Mouse (Mus musculus) heart, postnatal 0 days (tissue): ENCODE results near the gene Lcorl. TPM values are rescaled to one million over a fixed set of nuclear protein-coding genes. Genes with fewer than 3 reads are reported as not detected.

Experiments used
- ATAC-seq: fragments of 200-750 bp; cut with Nextera tagmentation; 2 replicates; pipeline ENCODE4 v1.8.0; 2017; ENCODE audit warnings: low read depth, moderate number of reproducible peaks, moderate library complexity; ENCODE audit not compliant: insufficient read depth
- DNase-seq: peaks from one replicate; pipeline ENCODE4 v3.0.0-alpha.2; 2016; ENCODE audit warnings: low spot score
- H3K27ac ChIP-seq: fragments of 300-500 bp; sonication (generic); 2 replicates; pipeline ENCODE4 v1.5.1; 2014; ENCODE audit warnings: low read depth, mild to moderate bottlenecking
- H3K27me3 ChIP-seq: fragments of 300-500 bp; sonication (generic); 2 replicates; pipeline ENCODE4 v1.6.1; 2014; ENCODE audit warnings: low read length, mixed read lengths; ENCODE audit not compliant: control insufficient read depth, insufficient read depth
- H3K36me3 ChIP-seq: fragments of 300-500 bp; sonication (generic); replicated peaks from 2 replicates; pipeline ENCODE4 v1.6.1; 2014; ENCODE audit warnings: low read length, mixed read lengths; ENCODE audit not compliant: control insufficient read depth, insufficient read depth
- H3K4me1 ChIP-seq: fragments of 300-500 bp; sonication (generic); 2 replicates; pipeline ENCODE4 v1.6.1; 2014; ENCODE audit warnings: antibody characterized with exemption; ENCODE audit not compliant: control insufficient read depth, insufficient read depth
- H3K4me2 ChIP-seq: fragments of 300-500 bp; sonication (generic); 2 replicates; pipeline ENCODE4 v1.6.1; 2014; ENCODE audit warnings: low read depth, mild to moderate bottlenecking, low read length, moderate library complexity
- H3K4me3 ChIP-seq: fragments of 300-500 bp; sonication (generic); 2 replicates; pipeline ENCODE4 v1.5.1; 2014; ENCODE audit warnings: low read depth, low read length
- H3K9ac ChIP-seq: fragments of 300-500 bp; sonication (generic); replicated peaks from 2 replicates; pipeline ENCODE4 v1.6.1; 2014; ENCODE audit warnings: low read depth, low read length, mixed read lengths
- H3K9me3 ChIP-seq: fragments of 300-500 bp; sonication (generic); replicated peaks from 2 replicates; pipeline ENCODE4 v1.6.1; 2016; ENCODE audit warnings: low read length; ENCODE audit not compliant: control insufficient read depth
- CTCF ChIP-seq: IDR thresholded peaks from 2 replicates; pipeline ENCODE4 v1.5.1; 2016; ENCODE audit warnings: antibody characterized with exemption, control low read depth, low read depth
- EP300 ChIP-seq: IDR thresholded peaks from 2 replicates; pipeline ENCODE4 v1.6.1; 2016; ENCODE audit warnings: antibody characterized with exemption, low read depth
- WGBS: fragments of 180-500 bp; shearing (Covaris S2); extraction: QIAGEN DNeasy Blood & Tissue Kit; methylation state at CpG from one replicate; pipeline ENCODE4 v1.1.7; 2014; 5-methylcytosine and 5-hydroxymethylcytosine counted together
- polyA plus RNA-seq: library from polyadenylated mRNA; unstranded; fragments of >200 nt; fragmentation: Nextera tagmentation; extraction: Ambion mirVana; gene quantifications from 2 replicates; pipeline ENCODE4 v1.2.1, GENCODE M21; 2015
- total RNA-seq: library from RNA; depleted of rRNA; stranded (reverse); fragments of >200 nt; gene quantifications from 2 replicates; pipeline ENCODE4 v1.2.3, GENCODE M21; 2014; ENCODE audit warnings: low replicate concordance

The Lcorl gene
- total and polyA plus RNA-seq, 2 experiments from 2014 or later, result 11.6 to 80.3 TPM

- DNase-seq (peak; percentile 53), ATAC-seq (no peak)
- Histone ChIP-seq H3K4me3 (peak overlapping the region; percentile 82), H3K27ac (peak overlapping the region; percentile 97), H3K36me3 (no peaks in the 10 kb centered on the region), H3K9ac (peak overlapping the region; percentile 93), H3K27me3 (no peaks in the 10 kb centered on the region), H3K9me3 (no peaks in the 10 kb centered on the region), H3K4me2 (peak overlapping the region; percentile 83), H3K4me1 (no peaks in the 10 kb centered on the region)
- 14% methylated on average over 21 of the region's 21 CpGs for WGBS
- peak; percentile 52 for TF ChIP-seq CTCF
- no peak for TF ChIP-seq EP300
Measured at GRCm38 (mm10) chr5:45855526-45856302, 1.7 kb downstream of the Lcorl start.

GRCm38 (mm10) chr5:45844723-45845122 lies 12.7 kb downstream of the Lcorl start:
- H3K4me3 ChIP-seq, result no peak overlapping the region
- H3K9me3 ChIP-seq, result no peaks in the 10 kb centered on the region
- DNase-seq (no peak), ATAC-seq (no peak)
- no peaks in the 10 kb centered on the region for H3K36me3 ChIP-seq
- no peak overlapping the region for H3K4me2 ChIP-seq
- TF ChIP-seq CTCF (no peak), EP300 (no peak)
- 92% methylated on average over 6 of the region's 6 CpGs for WGBS
- H3K27me3 ChIP-seq, result no peaks in the 10 kb centered on the region
- H3K4me1 ChIP-seq, result no peaks in the 10 kb centered on the region
- no peak overlapping the region for H3K9ac ChIP-seq
- H3K27ac ChIP-seq, result no peak overlapping the region

GRCm38 (mm10) chr5:45835131-45835530 lies 22.3 kb downstream of the Lcorl start:
- Histone ChIP-seq H3K36me3 (no peaks in the 10 kb centered on the region), H3K4me1 (no peaks in the 10 kb centered on the region), H3K9ac (no peak overlapping the region), H3K4me3 (no peak overlapping the region), H3K27me3 (no peaks in the 10 kb centered on the region), H3K9me3 (no peaks in the 10 kb centered on the region), H3K4me2 (no peak overlapping the region), H3K27ac (no peak overlapping the region)
- ATAC-seq (no peak), DNase-seq (no peak)
- whole genome bisulfite sequencing, result 90% methylated on average over 2 of the region's 2 CpGs
- TF ChIP-seq CTCF (no peak), EP300 (no peak)

- Histone ChIP-seq H3K27ac (no peak overlapping the region), H3K36me3 (no peaks in the 10 kb centered on the region), H3K4me3 (no peak overlapping the region), H3K4me2 (no peak overlapping the region), H3K27me3 (no peaks in the 10 kb centered on the region), H3K9ac (no peak overlapping the region), H3K4me1 (no peaks in the 10 kb centered on the region), H3K9me3 (peaks cover 10% of the 10 kb centered on the region; the same call in 1 of the 2 replicates)
- TF ChIP-seq EP300, result no peak
- no peak for TF ChIP-seq CTCF
- WGBS, result 92% methylated on average over 4 of the region's 4 CpGs
- no peak for ATAC-seq
- DNase-seq, result no peak
Measured at GRCm38 (mm10) chr5:45811527-45811926, 45.9 kb downstream of the Lcorl start.

- DNase-seq, result no peak
Measured at GRCm38 (mm10) chr5:45791864-45792263, 65.6 kb downstream of the Lcorl start.

GRCm38 (mm10) chr5:45790221-45790620 lies 67.2 kb downstream of the Lcorl start:
- H3K27me3 ChIP-seq, result no peaks in the 10 kb centered on the region
- no peaks in the 10 kb centered on the region for H3K9me3 ChIP-seq
- H3K4me2 ChIP-seq, result no peak overlapping the region
- ATAC-seq, result no peak
- no peaks in the 10 kb centered on the region for H3K4me1 ChIP-seq
- no peak for TF ChIP-seq EP300
- no peak for TF ChIP-seq CTCF
- H3K27ac ChIP-seq, result no peak overlapping the region
- 96% methylated on average over 4 of the region's 4 CpGs for whole genome bisulfite sequencing
- H3K9ac ChIP-seq, result no peak overlapping the region
- H3K36me3 ChIP-seq, result no peaks in the 10 kb centered on the region; the same call in 1 of the 2 replicates
- no peak overlapping the region for H3K4me3 ChIP-seq
- no peak for DNase-seq

More at GRCm38 (mm10) chr5:45791864-45792263, 65.6 kb downstream of the Lcorl start:
- H3K27me3 ChIP-seq, result no peaks in the 10 kb centered on the region
- no peaks in the 10 kb centered on the region for H3K9me3 ChIP-seq
- H3K27ac ChIP-seq, result no peak overlapping the region
- H3K4me3 ChIP-seq, result no peak overlapping the region
- no peak overlapping the region for H3K9ac ChIP-seq
- H3K36me3 ChIP-seq, result no peaks in the 10 kb centered on the region; the same call in 1 of the 2 replicates
- no peaks in the 10 kb centered on the region for H3K4me1 ChIP-seq
- WGBS, result 85% methylated on average over 7 of the region's 7 CpGs
- no peak overlapping the region for H3K4me2 ChIP-seq
- no peak for TF ChIP-seq CTCF
- TF ChIP-seq EP300, result no peak
- ATAC-seq, result no peak
